Mouse (Mus musculus): ENCODE results near the gene Txn2.

The Txn2 gene

DNA sequence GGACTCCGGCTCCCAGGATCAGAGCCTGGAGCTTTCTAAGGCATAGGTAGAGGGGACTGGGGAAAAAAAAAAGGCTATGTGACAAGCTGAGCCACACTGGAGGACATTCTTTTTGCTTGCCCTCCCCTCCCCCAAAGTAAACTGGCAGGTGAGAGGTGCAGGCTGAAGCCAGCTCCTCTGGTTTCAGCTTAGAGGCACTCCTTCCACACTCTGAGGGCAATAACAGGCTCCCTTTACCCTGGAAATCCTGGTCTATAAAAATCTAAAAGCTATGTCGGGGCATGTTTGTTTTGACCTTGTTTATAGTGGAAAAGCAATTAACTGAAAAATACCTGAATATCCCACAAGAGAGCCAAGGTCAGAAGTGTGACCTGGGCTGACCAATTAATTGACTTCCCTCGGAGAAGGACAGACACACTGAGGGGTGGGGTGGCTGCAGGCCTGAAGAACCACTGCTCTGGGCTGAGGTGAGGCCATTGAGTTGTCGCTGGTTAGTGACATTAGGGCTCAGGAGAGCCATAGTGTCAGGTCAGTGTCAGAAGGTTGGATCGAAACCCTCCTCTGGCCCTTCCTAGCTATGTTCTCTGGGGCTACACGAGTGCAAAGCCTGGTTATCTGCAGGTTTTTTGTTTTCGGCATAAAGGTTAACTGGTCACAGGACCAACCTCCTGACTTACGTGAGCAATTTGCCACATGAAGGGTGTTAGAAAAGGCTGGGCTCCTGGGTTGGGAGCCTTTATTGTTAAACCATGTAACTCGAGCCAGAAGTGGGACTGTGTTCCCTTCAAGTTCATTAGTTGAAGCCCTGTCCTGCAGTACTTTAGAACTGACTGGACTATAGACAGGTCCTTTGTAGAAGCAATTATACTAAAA lies 20.9 kb downstream of the Txn2 start:
- CTCF ChIA-PET: interaction anchor here (0.5 to 1.0 kb wide), 2 partner anchors 127 to 559 kb away, joined by 3 to 9 read pairs; no protein-coding TSS in a partner anchor

DNA sequence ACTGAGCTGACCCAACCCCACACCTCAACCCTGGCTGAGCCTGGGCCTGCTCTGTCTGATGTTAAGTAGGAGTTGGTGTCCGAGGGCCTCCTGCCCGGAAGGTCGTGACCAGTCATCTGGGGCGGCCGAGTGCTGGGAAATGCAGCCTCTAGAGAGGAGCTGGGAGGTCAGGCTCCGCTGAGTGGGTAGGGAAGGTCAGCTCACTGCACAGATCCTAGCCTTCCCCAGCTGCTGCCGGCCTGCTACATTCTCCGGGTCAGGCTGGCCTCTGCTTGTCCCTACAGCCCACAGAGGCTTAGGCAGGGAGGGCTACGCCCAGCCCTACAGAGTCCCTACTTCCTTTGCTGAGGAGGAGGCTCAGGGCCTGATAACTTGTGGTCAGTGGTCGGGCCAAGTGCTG lies 22.3 kb downstream of the Txn2 start:
- CTCF ChIA-PET: interaction anchor here (0.9 kb wide), 1 partner anchor 28 kb away, joined by 4 read pairs; no protein-coding TSS in a partner anchor

DNA sequence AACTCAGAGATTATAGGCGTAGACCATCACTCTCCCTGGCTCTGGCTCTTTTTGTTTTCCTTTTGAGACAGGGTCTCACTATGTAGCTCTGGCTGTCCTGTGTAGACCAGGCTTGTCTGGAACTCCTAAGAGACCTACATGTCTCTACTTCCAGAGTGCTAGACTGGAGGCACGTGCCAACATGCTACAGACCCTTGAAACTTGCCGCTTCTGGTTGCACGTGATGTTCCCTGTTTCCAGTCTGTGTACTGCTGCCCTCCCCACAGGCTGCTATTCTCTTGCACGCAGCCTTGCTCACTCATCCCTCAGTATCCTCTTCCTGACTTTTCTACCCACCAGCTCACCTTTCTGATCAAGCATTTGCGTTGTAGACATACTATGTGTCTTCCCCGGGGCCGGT lies 22.7 kb downstream of the Txn2 start:
- CTCF ChIA-PET: interaction anchor here (0.9 kb wide), 1 partner anchor 28 kb away, joined by 4 read pairs; no protein-coding TSS in a partner anchor

DNA sequence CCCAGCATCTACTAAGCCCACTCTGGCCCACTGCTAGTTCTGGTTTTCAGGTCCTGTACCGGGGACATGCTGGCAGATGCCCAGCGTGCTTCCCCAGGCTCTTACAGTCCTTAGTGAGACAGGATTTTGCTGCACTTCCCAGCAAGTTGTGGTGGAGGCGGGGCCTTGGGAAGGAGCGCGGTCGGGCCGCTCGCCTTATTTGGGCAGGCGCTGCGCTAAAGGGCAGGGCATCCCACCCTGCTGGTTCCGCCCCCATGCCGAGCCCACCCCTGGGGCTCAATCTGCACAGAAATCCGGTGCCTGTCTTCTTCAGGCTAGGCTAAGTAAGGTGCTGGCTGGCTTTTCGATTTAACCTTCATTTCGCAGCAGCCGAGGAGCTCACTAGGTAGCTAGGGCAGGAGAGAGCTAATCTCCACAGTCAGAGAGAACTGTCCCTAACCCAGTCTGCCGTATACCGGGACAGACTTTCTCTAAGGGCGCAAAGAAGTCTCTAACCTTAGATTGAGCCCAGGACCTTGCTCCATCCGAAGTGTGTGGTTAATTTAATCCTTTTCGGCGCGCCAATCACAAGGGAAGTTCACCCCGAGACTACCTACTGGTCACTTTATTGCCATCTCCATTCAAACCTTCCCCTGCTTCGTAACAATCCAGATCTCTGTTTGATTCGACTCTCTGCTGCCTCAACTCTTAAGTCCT lies 23.4 kb downstream of the Txn2 start:
- CTCF ChIA-PET: interaction anchor here (0.6 kb wide), 1 partner anchor 145 kb away, joined by 6 read pairs; no protein-coding TSS in a partner anchor

DNA sequence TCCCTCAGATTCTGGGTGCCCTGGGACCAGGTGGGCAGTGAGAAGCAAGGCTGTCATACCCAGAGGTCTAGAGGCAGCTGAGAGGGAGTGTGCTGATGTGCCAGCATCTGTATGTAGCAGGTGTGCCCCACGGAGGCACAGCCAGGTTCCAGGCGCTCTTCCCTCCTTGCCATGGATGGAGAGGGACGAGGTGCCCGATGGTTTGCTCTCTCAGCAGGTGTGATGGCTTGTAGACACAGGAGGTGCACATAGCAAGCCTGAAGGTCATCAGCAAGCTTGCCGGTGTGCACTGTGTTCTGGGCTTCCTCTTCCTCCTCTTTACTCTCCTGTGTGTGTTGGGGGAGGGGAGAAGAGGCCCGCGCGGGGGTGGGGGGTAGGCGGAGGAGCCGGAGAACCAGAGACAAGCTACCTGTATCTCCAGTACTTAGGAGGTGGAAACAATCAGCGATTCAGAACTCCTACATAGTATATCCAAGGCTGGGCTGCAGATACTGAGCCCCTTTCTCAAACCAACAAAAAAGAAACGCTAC lies 24.4 kb downstream of the Txn2 start:
- CTCF ChIA-PET: no interaction called here

- CTCF ChIA-PET: interaction anchor here (0.6 kb wide), 1 partner anchor 147 kb away, joined by 3 read pairs; no protein-coding TSS in a partner anchor
Measured at GRCm38 (mm10) chr15:77903176-77903575, 25.6 kb downstream of the Txn2 start.

DNA sequence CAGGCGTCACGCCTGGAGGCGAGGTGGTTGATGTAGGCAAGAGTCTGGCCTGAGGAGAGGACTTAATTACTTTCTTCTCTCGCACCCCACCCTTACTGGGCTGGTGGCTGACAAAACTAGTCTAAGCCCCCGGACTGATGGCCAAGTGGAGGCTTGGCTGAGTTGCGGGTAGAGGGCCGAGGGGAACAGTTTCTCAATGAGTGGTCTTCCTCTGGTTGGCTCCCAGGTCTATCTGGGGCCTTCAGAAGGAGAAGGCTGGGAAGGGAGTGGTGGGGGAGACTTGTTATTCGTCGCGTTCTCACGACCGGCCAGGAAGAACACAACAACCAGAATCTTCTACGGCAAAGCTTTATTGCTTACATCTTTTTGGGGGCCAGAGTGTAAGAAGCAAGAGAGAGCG lies 33.9 kb downstream of the Txn2 start:
- CTCF ChIA-PET: no interaction called here

DNA sequence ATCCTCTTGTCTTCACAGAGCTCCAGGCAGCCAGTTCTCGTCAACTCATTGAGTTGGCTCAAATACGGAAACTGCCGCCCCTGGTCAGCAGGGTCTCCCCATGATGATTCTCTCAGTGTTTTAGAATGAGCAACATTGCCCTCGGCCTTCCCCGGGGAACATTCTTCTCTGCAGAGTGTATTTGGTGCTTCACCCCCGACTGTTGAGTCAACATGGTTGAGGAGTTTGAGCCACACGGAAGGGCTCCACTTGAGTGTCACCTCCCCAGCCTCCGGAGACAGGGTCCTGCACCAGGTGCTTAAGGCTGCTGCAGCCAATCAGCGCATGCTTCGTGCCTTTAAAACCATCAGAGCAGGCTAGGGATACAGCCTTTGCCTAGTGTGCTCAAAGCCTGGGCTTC lies 35.5 kb downstream of the Txn2 start:
- CTCF ChIA-PET: no interaction called here

DNA sequence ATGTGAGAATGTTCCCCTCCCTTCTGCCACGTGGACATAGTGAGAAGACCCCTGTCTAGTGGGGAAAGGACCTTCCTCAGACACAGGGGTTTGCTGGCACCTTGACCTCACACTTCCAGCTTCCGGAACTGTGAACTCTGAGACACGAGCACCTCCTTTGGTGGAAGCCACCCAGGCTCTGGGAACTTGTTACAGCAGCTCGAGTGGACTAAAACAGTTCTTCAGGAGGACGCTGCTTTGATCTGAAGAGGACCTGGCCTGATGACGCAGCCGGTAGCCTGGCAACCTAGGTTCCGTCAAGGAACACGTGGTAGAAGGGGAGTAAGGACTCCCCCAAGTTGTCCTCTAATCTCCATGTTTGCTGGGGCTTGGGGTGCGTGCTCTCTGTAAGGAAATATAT lies 36.4 kb downstream of the Txn2 start:
- CTCF ChIA-PET: no interaction called here

GRCm38 (mm10) chr15:77891766-77892165 lies 37.0 kb downstream of the Txn2 start:
- CTCF ChIA-PET: no interaction called here

DNA sequence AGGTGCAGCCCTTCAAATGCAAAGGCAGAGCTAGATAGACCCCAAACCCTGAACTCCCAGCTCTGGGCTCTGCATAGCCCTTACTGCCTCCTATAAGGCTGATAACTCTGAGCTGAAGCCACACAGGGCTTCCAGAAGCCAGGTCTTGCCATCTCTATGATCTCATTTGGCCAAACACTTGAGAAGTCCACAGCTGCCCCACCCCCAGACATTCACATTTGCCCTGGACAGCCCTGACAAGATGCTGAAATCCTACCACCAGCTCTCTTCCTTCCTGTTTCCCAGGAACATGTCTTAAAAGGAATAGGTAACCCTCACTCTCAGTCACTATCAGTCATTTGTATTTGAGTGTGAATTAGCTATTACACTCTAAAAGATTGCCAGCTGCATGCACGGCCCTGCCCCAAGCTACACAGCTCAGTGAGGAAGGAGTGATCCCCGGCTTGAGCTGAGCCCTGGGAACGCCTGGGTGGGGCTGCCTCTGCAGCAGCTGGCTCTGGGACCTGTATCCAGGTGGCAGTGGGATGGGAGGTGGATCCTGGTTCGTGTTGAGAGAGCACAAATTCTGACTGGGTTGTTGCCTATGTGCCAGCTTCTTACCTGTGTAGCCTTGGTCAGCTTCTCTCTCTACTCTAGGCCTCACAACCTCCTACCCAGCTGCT lies 38.9 kb downstream of the Txn2 start:
- CTCF ChIA-PET: interaction anchor here (0.6 to 1.5 kb wide), 4 partner anchors 20 to 128 kb away, joined by 3 to 4 read pairs (median 4); no protein-coding TSS in a partner anchor

DNA sequence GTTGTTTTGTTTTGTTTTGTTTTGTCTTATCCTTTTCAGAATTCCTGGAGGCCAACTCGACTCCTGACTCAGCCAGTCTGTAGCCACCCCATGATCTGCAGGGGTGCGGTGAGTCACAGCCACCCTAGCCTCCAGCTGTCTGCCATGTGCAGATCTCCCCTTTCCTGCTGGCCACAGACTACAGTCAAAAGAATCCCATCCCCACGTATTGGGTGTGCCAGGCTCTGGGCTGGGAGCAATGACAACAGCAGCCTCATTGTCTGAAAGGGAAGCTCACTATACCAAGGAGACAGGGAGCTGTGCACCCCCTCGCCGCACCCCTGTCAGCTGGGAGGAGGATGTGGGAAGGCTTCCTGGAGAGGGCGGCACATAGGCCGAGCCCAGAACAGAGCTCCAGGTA lies 40.5 kb downstream of the Txn2 start:
- CTCF ChIA-PET: no interaction called here

- CTCF ChIA-PET: interaction anchor here (0.6 kb wide), 1 partner anchor 43 kb away, joined by 3 read pairs; no protein-coding TSS in a partner anchor
Measured at GRCm38 (mm10) chr15:77887093-77887488, 41.7 kb downstream of the Txn2 start.

- CTCF ChIA-PET: interaction anchor here (0.6 to 0.7 kb wide), 2 partner anchors 44 to 1064 kb away, joined by 3 to 7 read pairs; no protein-coding TSS in a partner anchor
Measured at GRCm38 (mm10) chr15:77886369-77887092, 42.3 kb downstream of the Txn2 start.

GRCm38 (mm10) chr15:77885945-77886344 lies 42.9 kb downstream of the Txn2 start:
- CTCF ChIA-PET: interaction anchor here (0.6 to 0.7 kb wide), 2 partner anchors 1065 to 1218 kb away, joined by 7 read pairs; no protein-coding TSS in a partner anchor

- CTCF ChIA-PET: interaction anchor here (0.6 kb wide), 1 partner anchor 1217 kb away, joined by 7 read pairs; no protein-coding TSS in a partner anchor
Measured at GRCm38 (mm10) chr15:77885159-77885558, 43.6 kb downstream of the Txn2 start.

- CTCF ChIA-PET: interaction anchor here (0.6 kb wide), 1 partner anchor 84 kb away, joined by 3 read pairs; no protein-coding TSS in a partner anchor
Measured at GRCm38 (mm10) chr15:77883697-77884010, 45.2 kb downstream of the Txn2 start.

DNA sequence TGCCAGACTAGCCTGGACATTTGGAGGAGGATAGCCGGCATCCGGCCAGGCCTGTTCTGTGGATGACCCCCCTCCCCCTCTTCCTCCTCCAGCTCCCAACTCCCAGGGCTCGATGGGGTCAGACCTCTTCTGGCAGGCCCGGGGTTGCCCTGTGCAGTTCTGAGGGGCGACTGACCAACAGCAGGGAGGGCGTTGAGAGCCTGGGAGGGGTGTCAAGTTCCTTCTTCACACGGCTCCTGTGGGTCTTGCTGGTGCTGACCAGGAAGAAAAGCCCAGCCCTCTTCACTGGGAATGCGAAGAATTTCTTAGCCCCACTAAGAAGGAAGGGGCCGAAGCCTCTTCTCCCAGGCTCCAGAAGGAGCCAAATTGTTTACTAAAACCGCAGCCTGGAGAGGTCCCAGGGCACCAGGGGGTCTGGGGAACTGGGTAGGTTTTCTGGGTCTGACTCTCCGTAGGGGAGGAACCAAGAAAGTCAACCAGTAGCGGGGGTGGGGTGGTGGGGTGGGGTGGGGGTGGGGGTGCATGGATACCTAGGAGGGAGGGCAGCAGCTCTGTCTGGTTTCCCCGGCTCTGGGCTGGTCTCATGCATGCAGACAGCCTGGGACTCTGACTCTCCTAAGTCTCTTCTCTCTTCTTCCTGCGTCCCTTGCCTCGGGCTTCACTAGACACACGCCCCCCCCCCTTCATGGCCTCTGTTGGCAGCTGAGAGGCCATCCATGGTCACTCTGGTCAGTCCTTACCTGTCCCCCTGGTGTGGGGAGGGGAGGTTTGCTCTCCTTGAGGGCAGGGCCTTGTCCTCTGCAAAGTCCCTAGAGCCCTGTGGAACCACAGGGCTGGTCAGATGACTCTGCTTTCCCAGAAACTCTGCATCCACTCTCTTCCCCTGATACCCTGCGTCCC lies 45.8 kb downstream of the Txn2 start:
- CTCF ChIA-PET: interaction anchor here (0.6 kb wide), 1 partner anchor 84 kb away, joined by 3 read pairs; no protein-coding TSS in a partner anchor

- CTCF ChIA-PET: interaction anchor here (0.6 kb wide), 1 partner anchor 709 kb away, joined by 4 read pairs; no protein-coding TSS in a partner anchor
Measured at GRCm38 (mm10) chr15:77882297-77882696, 46.5 kb downstream of the Txn2 start.

- CTCF ChIA-PET: interaction anchor here (0.6 kb wide), 1 partner anchor 709 kb away, joined by 4 read pairs; no protein-coding TSS in a partner anchor
Measured at GRCm38 (mm10) chr15:77881698-77882097, 47.1 kb downstream of the Txn2 start.

Measured in spleen, embryonic (tissue).